ENCODE assay signal across 10 mouse cellular contexts in the genomic region with DNA sequence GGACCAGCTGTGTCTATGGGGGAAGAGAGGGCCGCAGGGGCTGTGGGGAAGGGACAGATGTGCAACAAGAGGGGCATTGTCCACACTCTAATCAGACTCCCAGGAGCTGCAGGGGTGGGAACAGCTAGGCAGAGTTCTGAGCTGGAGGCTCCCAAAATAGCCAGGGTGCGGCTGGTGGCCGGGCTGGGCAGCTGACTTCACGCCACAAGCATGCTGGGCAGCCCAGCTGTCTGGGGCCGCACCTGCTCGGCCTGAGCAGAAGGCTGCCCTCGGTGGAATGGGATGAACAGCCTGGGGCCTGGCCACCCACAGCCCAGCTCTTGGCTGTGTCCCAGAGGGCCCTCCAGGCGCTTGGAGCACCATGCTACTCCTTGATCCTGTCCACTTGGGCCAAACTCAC. TPM values are rescaled to one million over a fixed set of nuclear protein-coding genes. Genes with fewer than 3 reads are reported as not detected.
DNase-seq lines count a peak whose midpoint lies in the region; ATAC-seq lines count a peak whose summit lies in the region.
"Had no signal": no experiment of that assay in that cellular context is flagged by ENCODE, and none has a peak within 500 bp of the region (broad histone marks: within the 10 kb centered on the region; RNA-seq: fewer than 3 reads in every experiment).

No protein-coding gene starts in this region.

- ATAC-seq in monocyte, adult 5-6 weeks (replicated peaks; ENCODE audit: insufficient number of reproducible peaks, low FRiP score, low TSS enrichment, poor library complexity, severe bottlenecking): no peak
- ATAC-seq: liver, postnatal 0 days had no signal

- intact Hi-C loops in heart, postnatal 25 days (cut with DNase I): loop anchor here (5.0 kb wide), 1 partner anchor 90 kb away; no protein-coding TSS in a partner anchor

- peak; percentile 96 for DNase-seq in heart, adult 11 months
- no peak for DNase-seq in heart, postnatal 25 days (ENCODE audit: low spot score)
- peak; percentile 65 for DNase-seq in brain, adult 2 months (ENCODE audit: low read depth, low spot score)
- peak; percentile 58 for DNase-seq in gastrocnemius, postnatal 10 days
- DNase-seq in heart, postnatal 4 days: peak; percentile 70
- DNase-seq in kidney, adult 8-10 months: no peak
- no peak for DNase-seq in adrenal gland, postnatal 10 days
- DNase-seq: B cell, adult 2 months; liver, postnatal 0 days had no signal

RNA-seq across cellular contexts. Expression of a gene that starts 44.2 kb away (rescaled TPM):
- 100 to 1,000 TPM; 366 to 368 TPM for total RNA-seq in heart, postnatal 25 days (2021)
- total RNA-seq in gastrocnemius, postnatal 10 days (2021): 100 to 1,000 TPM; 276 to 282 TPM
- 100 to 1,000 TPM; 133 to 148 TPM for total RNA-seq in heart, postnatal 4 days (2021)
- 10 to 100 TPM; 39.7 to 51.8 TPM for total RNA-seq in adrenal gland, postnatal 10 days (2021)
- total RNA-seq in monocyte, adult 5-6 weeks (2017): 24.0 to 67.4 TPM (median 25.2 TPM) in 3 replicates

Comparison
In these comparisons a context has a peak if more than half of its experiments do, and no peak if none do; other contexts are left out.
1. DNase-seq: peak in heart, adult 11 months (single experiment), brain, adult 2 months (single experiment), gastrocnemius, postnatal 10 days (single experiment) and heart, postnatal 4 days (single experiment); none in heart, postnatal 25 days (single experiment), kidney, adult 8-10 months (0 of 2) and adrenal gland, postnatal 10 days (single experiment).